Mouse (Mus musculus) limb, embryonic 10.5 days (tissue): ENCODE data around the gene Cisd3. TPM values are rescaled to one million over a fixed set of nuclear protein-coding genes. Genes with fewer than 3 reads are reported as not detected.

Experiments used
- DNase-seq: peaks from one replicate; pipeline ENCODE4 v3.0.0-alpha.2; 2017; ENCODE audit warnings: low spot score
- H3K27ac ChIP-seq: fragments of 300-500 bp; sonication (generic); 2 replicates; pipeline ENCODE4 v1.5.1; 2016; ENCODE audit warnings: mild to moderate bottlenecking
- H3K27me3 ChIP-seq: fragments of 300-500 bp; sonication (generic); 2 replicates; pipeline ENCODE4 v1.6.1; 2016; ENCODE audit warnings: low read depth, mild to moderate bottlenecking; ENCODE audit not compliant: poor library complexity, severe bottlenecking
- H3K36me3 ChIP-seq: fragments of 300-500 bp; sonication (generic); 2 replicates; pipeline ENCODE4 v1.6.1; 2016; ENCODE audit warnings: mild to moderate bottlenecking, moderate library complexity
- H3K4me1 ChIP-seq: fragments of 300-500 bp; sonication (generic); 2 replicates; pipeline ENCODE4 v1.6.1; 2016
- H3K4me3 ChIP-seq: fragments of 300-500 bp; sonication (generic); 2 replicates; pipeline ENCODE4 v1.5.1; 2016; ENCODE audit warnings: mild to moderate bottlenecking, moderate library complexity
- H3K9me3 ChIP-seq: fragments of 300-500 bp; sonication (generic); replicated peaks from 2 replicates; pipeline ENCODE4 v1.6.1; 2016; ENCODE audit warnings: mild to moderate bottlenecking
- WGBS: fragments of 180-500 bp; shearing (Covaris S2); methylation state at CpG from one replicate; pipeline ENCODE4 v1.1.7; 2016; 5-methylcytosine and 5-hydroxymethylcytosine counted together
- microRNA-seq: library from miRNA; unstranded; fragments of <30 nt; microRNA quantifications from one replicate; pipeline ENCODE4, GENCODE M21; 2017
- polyA plus RNA-seq: library from polyadenylated mRNA; unstranded; fragments of >200 nt; fragmentation: Nextera tagmentation; extraction: Ambion mirVana; gene quantifications from 2 replicates; pipeline ENCODE4 v1.2.1, GENCODE M21; 2016

The Cisd3 gene
- polyA plus RNA-seq, 1 experiment from 2014 or later, result 9.4 TPM

DNA sequence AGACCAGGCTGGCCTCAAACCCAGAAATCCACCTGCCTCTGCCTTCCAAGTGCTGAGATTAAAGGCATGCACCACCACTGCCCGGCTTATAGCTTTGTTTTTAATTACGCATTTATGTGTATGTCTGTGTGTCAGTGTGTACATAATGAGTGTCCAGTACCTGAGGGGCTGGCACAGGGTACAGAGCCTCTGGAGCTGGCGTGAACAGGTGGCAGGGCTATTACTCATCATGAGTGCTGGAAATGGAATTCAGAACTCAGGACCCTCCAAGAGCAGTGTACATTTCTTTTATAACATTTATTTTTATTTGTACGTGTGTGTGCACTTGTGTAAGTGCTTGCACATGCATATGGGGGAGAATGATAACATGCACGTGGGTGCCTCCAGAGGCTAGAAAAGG is 51.0 kb downstream of the Cisd3 start:
- WGBS, result 95% methylated on average over 5 of the region's 5 CpGs
- H3K4me3 ChIP-seq, result no peak overlapping the region
- H3K9me3 ChIP-seq, result no peaks in the 10 kb centered on the region
- no peak overlapping the region for H3K27ac ChIP-seq
- peaks cover 7% of the 10 kb centered on the region for H3K27me3 ChIP-seq
- H3K4me1 ChIP-seq, result peaks cover 42% of the 10 kb centered on the region
- DNase-seq, result no peak
- H3K36me3 ChIP-seq, result peaks cover 21% of the 10 kb centered on the region

- peaks cover 41% of the 10 kb centered on the region for H3K4me1 ChIP-seq
- 82% methylated on average over 4 of the region's 4 CpGs for WGBS
- no peak overlapping the region for H3K27ac ChIP-seq
- 0 out of 2 replicates have a peak, but pooled peaks cover under 1% of the 10 kb centered on the region for H3K27me3 ChIP-seq
- no peak for DNase-seq
- no peaks in the 10 kb centered on the region for H3K9me3 ChIP-seq
- H3K36me3 ChIP-seq, result peaks cover 12% of the 10 kb centered on the region
- no peak overlapping the region for H3K4me3 ChIP-seq
Measured at GRCm38 (mm10) chr11:97737600-97737999, 52.0 kb downstream of the Cisd3 start.

Small RNAs within 50 kb of the gene (microRNA-seq; reads per million reads assigned to microRNA genes)
- not detected for gene Gm24158
- 2.3 reads per million for gene Mir6927

Other genes starting within 250 kb of the Cisd3 start
- 0.49 and 0.54 TPM in 2 replicates for gene 4933428G20Rik, start 185.5 kb upstream of the Cisd3 start, polyA plus RNA-seq
- gene Srcin1, start 109.6 kb upstream of the Cisd3 start, polyA plus RNA-seq, result 0.24 and 0.25 TPM in 2 replicates
- gene Epop, start 56.1 kb upstream of the Cisd3 start, polyA plus RNA-seq, result 16.1 and 23.8 TPM in 2 replicates
- gene Mllt6, start 22.4 kb upstream of the Cisd3 start, polyA plus RNA-seq, result 2.5 TPM in 2 replicates
- gene Pcgf2, start 14.7 kb downstream of the Cisd3 start, polyA plus RNA-seq, result 21.0 and 21.5 TPM in 2 replicates
- gene Psmb3, start 17.6 kb downstream of the Cisd3 start, polyA plus RNA-seq, result 626 and 675 TPM in 2 replicates
- gene Pip4k2b, start 58.9 kb downstream of the Cisd3 start, polyA plus RNA-seq, result 1.6 and 1.9 TPM in 2 replicates
- 17.8 and 21.6 TPM in 2 replicates for gene Cwc25, start 80.7 kb downstream of the Cisd3 start, polyA plus RNA-seq
- 0.43 and 0.74 TPM in 2 replicates for gene 1700001P01Rik, start 90.1 kb downstream of the Cisd3 start, polyA plus RNA-seq
- gene Rpl23, start 96.6 kb downstream of the Cisd3 start, polyA plus RNA-seq, result 449 and 506 TPM in 2 replicates
- gene Lasp1, start 113.2 kb downstream of the Cisd3 start, polyA plus RNA-seq, result 90.0 and 110 TPM in 2 replicates
- 10.9 and 14.0 TPM in 2 replicates for gene B230217C12Rik, start 155.0 kb downstream of the Cisd3 start, polyA plus RNA-seq
- gene Fbxo47, start 198.3 kb downstream of the Cisd3 start, polyA plus RNA-seq, result 0.50 and 0.60 TPM in 2 replicates